Mouse (Mus musculus) heart, adult 18-20 months (tissue): ENCODE measurements around the gene Zfp784. TPM values are rescaled to one million over a fixed set of nuclear protein-coding genes. Genes with fewer than 3 reads are reported as not detected.
A peak's percentile ranks its signal among the peaks of the same experiment; 100 is the strongest.
"Not testable (repeated sequence)": the region's sequence is repeated elsewhere in the genome, so short reads cannot be mapped to it uniquely, and the experiment has no call there.

Experiments
- DNase-seq, 2 experiments: peaks; one replicate each; pipeline ENCODE4 v3.0.0; 2021 to 2022; ENCODE audit warnings: mixed read lengths in 1 of 2
- long read RNA-seq, 2 experiments: library from polyadenylated mRNA; stranded (forward); transcript quantifications; one replicate each; pipeline ENCODE4 v2.0.0; 2021
- total RNA-seq, 2 experiments: library from RNA; stranded (reverse); gene quantifications; 2 replicates each; pipeline ENCODE4 v1.2.3; 2021

Zfp784 gene
- 1 to 10 TPM; 5.1 to 5.5 TPM for total RNA-seq
- long read RNA-seq, experiment 1, transcript Zfp784-201 (2 exons, 2,153 nt), result major isoform, 6 of 9 reads
- long read RNA-seq, experiment 1, partial matches to known transcripts, result 0 of 9 reads
- long read RNA-seq, experiment 1, other reads (novel, unspliced or antisense), result 3 of 9 reads
- long read RNA-seq, experiment 2, partial matches to known transcripts, result 0 of 2 reads
- long read RNA-seq, experiment 2, other reads (novel, unspliced or antisense), result 2 of 2 reads

GRCm38 (mm10) chr7:5038109-5038732 is at the start of gene Zfp784:
TSS of gene Zfp784 (minus strand) at chr7:5038446.
- DNase-seq, result peak; percentile 96 to 98

DNA sequence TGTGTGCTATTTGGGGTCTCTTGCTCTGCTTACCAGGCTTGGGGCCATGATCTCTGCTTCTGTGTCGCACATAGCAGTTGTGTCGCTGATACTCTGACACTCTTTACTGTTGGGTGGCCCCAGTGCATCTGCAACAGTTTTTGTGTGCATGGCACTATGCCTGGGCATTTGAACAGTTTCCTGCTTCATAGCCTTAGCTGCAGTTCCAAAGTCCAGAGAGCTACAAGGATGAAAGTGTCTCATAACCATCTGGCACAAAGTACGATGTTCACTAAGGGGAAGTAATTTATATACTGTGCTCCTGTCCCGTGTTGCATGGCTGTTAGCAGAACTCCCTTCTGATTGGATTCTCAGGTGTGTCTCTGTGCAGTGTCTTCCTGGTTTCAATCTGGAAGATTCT is 49.6 kb upstream of the Zfp784 start:
- no peak for DNase-seq

DNA sequence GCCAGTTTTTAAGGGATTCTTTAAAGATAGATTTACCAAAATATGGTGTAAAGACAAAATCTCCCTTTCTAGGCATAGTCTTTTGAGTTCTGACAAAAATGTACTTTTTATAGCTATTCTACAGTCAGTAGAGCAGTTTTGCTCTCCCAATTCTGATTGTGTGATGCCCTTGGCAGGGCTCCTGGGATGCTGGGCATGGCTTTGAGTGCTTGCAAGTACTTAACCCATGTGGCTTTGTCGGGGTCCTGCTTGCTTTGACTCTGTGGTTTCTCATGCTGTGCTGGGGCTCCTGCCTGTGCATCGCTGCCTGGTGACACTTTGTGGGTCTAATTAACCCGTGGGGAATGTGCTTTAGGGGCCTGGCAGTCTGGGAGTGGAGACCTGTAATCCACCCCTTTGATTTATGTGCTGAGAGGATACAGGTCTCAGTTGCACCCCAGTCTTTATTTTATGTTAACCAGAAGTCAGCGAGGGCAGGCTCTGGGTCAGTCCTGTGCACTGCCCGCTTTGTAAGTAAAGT is 48.7 kb upstream of the Zfp784 start:
- DNase-seq, result peak in 1 of 2 experiments; percentile 46

DNA sequence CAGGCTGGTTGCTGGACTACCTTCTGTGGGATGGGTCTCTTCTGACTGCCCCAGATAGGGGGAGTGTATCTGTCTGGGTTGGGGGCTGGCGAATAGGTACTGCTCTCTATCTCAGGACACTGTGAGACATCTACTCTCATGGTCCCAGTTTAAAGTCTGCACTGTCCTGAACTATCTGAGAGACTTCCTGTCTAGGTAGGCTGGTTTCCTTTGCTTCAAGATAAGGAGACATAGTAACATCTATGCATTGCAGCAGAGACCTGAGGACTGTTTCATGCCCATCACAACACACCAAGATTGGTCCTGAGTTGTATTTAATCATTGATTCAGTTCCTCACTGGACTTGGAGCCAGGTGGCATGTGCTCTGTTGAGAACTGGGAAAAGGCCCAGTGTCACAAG is 47.3 kb upstream of the Zfp784 start:
- no peak for DNase-seq

GRCm38 (mm10) chr7:5083325-5084105 is 45.3 kb upstream of the Zfp784 start:
- DNase-seq, result peak in 1 of 2 experiments; percentile 43

DNA sequence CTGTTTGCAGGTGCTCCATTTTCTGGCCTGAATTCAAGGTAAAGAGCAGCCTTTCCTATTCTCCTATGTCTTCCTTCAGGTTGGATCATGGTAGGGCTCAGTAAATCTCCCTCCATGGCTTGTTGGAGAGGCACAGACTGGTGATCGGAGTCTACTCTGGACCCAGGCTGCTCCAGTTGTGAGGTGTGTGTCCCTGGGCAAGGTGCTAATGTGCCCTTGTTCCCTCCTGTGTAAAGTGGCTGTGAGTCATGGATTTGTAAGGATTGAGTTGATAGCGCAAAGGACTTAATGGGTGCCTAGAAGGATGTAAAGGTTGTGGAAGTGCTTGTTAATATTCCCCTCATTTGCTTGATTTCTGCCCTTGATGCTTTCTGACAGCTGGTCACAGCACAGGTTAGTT is 43.7 kb upstream of the Zfp784 start:
- no peak for DNase-seq

DNA sequence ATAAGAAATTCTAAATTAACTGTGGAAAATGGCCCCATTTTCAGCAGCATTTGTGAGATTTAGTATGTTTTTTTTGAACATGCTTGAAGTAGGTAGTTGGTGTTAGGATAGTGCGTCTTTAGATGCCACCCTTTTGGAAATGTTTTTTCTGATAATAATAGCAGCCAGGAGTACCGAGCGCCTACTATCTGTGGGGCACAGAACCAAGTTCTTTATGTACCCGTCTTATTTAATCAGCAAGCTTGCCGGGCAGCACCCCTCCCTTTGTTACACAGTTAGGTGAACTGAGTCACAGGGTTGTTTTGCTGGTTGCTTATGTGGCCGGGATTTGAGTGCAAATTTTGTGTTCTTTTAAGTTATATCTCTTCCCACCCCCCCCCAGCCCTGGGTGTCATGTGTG is 43.0 kb upstream of the Zfp784 start:
- no peak for DNase-seq

DNA sequence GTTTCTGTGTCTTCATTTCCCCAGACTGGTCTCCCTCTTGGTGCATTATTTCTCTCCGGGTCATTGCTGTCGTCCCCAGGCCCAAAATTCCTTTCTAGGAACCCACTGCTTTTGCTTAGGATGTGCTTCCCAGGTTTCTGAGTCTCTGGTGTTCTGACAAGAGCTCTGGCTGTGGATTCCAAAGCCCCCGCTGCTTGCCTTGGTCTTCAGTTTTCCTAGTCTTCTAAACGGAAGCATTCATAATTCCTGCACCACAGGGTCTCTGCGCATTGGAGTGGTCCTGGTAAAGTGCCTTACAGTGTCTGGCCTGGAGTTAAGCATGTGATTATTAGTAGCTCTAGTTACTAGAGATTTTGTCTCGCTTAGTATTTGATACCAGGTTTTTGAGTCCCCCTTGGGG is 42.6 kb upstream of the Zfp784 start:
- no peak for DNase-seq

DNA sequence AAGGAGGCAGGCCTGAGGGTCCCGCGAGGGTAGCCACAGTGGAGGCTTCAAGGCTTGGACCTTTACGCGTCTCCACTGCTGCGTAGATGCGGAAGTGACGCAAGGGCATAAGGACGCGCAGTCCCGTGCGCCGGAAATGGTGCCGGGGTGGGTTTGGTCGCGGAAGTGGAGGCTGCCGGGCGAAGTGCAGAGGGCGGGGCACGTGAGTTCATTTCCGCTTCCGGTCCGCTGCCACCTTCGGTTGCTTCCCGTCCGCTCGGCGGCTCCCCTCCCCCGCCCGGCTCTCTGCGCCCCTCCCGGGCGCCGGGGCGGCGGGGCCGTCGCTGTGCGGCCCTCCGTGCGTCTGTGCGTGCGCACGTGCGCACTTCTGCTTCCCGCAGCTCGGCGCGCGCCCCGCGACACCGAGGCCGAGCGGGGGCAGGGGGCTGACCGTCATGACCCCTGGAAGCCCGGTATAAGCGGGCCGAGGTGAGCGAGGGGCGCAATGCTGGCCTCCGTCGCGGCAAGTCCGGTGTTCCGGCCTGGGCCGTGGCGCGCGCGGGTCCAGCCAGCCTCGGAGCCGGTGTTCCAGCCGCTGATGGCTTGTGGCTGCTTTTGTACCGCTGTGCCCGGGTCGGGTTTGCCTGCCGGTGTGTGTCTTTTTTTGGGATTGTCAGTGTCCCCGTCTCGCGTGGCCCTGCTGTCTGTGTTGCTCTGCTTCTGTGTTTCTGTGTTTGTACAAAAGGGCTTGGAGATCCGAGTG is 41.9 kb upstream of the Zfp784 start, which contains the start of gene Epn1:
TSS of gene Epn1 (plus strand) at position 226 of the 742 bp plus-strand sequence.
- peak; percentile 96 to 98 for DNase-seq

DNA sequence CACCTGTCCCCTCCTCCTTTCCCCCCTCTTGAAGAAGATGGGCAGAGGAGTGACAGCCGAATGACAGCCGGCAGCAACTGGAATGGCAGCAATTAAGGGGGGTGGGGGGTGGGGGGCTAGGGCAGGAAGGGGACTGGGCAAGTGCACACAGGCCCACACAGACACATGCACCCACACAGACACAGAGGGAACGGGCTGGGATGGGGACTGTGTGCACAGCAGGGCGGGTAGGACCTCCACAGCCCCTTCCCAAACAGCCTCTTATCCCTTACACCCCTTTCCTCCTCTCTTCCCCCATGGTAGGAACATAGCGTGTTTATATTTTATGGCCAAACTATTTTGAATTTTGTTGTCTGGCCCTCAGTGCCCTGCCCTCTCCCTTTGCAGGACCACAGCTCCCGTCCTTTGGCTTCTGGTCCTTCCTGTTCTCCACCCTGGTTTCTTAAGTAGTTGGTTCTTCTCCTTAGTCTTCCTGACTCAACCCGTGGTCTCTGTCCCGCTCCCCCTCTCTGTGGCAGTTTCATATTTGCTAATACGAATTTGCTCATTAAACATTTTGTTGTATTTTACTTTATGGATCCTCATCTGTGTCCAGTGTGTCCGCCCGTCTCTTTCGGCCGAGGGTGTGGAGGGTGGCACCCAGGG is 41.2 kb upstream of the Zfp784 start:
- not testable (repeated sequence) for DNase-seq

GRCm38 (mm10) chr7:5076931-5077330 is 38.7 kb upstream of the Zfp784 start:
- DNase-seq, result no peak

DNA sequence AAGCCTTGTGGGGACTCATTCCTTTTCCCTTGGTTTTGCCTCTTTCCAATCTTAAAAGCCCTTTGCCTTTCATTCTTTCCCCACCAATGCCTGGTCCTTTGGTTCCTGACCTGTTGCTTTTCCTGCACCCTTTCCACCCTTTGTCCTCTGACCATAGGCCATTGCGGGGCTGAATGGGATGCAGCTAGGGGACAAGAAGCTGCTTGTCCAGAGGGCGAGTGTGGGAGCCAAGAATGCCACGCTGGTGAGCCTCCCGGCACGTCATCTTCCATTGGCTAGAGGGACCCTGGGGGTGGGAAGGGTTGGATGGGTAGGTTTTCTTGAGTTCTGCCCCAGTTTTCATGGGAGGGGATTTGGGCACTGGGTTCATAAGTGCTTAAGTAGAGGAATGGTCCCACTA is 36.7 kb upstream of the Zfp784 start:
- no peak for DNase-seq

- no peak for DNase-seq
Measured at GRCm38 (mm10) chr7:5073586-5073985, 35.3 kb upstream of the Zfp784 start.

- no peak for DNase-seq
Measured at GRCm38 (mm10) chr7:5064886-5065285, 26.6 kb upstream of the Zfp784 start.

GRCm38 (mm10) chr7:5062360-5063001 is 24.2 kb upstream of the Zfp784 start:
- peak; percentile 77 to 82 for DNase-seq

DNA sequence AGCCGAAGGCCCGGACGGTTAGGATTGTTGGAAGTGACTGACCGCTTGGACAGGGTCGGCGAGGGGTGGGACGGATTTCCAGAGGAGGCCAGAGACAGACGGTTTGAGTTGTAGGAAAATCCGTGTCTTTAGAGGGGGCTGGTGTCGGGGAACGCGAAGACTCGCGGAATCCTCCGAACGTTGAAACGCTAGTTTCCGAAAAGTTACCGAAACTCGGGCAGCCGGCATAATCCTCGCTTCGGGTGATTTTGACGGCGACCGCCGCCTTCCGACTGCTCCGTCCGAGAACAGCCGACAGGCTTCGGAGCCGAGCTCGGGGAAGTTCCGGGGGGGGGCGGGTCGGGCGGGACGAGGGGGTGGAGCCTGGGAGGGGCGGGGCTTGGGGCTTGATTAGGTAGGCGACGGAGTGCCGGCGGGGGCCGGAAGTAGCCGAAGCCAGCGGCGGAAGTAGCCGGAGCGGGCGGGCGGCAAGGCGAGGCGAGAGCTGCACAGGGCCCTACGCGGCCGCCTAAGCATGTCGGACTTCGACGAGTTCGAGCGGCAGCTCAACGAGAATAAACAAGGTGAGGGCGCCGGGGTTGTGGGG is 23.6 kb upstream of the Zfp784 start, which contains the start of gene U2af2:
TSS of gene U2af2 (plus strand) at position 370 of the 586 bp plus-strand sequence.
- DNase-seq, result peak; percentile 94 to 95

DNA sequence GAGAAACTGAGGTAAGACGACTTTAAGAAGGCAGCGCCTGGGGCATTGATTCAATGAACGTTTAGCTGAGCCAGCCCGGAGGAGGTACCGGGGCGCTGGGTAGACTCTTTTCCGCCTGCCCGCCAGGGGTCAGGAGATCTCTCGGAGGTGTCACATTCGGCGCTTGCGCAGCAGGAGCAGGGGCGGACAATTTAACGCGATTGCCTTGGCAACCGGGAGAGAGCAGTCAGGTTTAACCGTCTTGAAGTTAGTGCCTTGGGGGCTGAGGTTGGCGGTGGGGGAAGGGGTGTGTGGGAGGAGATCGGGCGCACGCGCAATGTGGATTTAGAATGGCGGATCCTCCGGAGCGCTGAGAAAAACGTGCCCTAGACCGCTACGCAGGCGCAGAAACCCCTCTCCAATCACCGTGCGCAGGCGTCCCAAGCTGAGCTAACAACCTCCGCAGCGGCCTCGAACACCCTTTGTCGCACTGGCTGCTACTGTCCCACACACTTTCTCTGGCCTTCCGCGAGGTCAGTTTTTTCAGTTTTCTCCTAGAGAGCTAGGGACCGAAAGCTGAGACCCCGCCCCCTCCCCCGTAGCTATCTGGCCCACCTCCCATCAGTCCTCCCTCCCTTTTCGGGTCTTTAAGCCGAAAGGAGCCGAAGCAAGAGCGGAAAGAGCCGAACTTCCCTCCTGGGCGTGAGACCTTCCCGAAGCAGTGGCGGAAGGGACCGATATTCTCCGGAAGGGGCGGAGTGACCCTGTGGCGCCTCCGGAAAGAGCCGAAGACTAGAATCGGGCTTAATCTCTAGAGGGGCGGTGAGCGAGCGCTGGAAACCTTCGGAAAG is 22.9 kb upstream of the Zfp784 start:
- peak; percentile 98 to 100 for DNase-seq

DNA sequence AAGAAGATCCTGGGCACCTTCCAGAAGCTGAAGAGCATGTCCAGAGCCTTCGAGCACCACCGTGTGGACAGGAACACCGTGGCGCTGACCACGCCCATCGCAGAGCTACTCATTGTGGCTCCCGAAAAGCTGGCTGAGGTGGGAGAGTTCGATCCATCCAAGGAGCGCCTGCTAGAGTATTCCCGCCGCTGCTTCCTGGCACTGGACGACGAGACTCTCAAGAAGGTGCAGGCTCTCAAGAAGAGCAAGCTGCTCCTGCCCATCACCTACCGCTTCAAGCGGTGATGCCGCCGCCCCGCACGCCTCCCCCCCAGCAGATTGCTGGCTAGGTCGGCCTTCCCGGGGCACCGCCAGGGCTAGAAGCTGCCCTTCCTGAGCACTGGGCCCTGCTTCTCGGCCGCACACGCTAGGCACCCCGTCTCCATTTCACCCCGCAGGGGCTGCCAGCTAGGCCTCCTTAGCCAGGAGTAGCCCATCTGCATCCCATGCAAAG is 22.0 kb upstream of the Zfp784 start:
- peak; percentile 85 for DNase-seq

GRCm38 (mm10) chr7:5059421-5059820 is 21.2 kb upstream of the Zfp784 start:
- peak in 1 of 2 experiments; percentile 41 for DNase-seq
